Mouse (Mus musculus): Measurements from ENCODE around the gene Olfr71. TPM values are rescaled to one million over a fixed set of nuclear protein-coding genes. Genes with fewer than 3 reads are reported as not detected.

Olfr71 gene
- polyA plus RNA-seq, 1 experiment, result not detected

DNA sequence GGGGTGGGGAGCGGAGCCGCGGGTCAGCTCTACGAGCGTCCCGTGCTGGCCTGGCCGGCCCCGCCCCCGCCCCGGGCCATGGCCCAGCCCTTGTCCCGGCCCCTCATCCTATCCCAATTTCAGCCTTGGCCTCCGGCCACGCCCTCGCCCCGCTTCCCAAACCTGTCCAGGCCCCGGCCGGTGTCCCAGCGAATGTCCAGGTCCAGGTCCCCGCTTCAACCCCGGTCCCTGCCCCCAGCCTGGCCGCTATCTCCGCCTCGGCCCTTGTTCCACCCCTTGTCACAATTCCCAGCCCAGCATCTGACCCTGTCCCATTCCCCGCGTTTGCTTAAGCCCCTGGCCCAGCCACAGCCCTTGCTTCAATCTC is 40.6 kb downstream of the Olfr71 start:
- Histone ChIP-seq H3K27me3 (ENCODE audit: control insufficient read depth, insufficient read depth, insufficient read length) (peaks cover 19% of the 10 kb centered on the region), H3K4me3 (ENCODE audit: insufficient read depth, poor library complexity, severe bottlenecking) (peak overlapping the region; percentile 38), H3ac (ENCODE audit: control insufficient read depth, insufficient read length, low read depth) (peak overlapping the region; percentile 71), H3K79me3 (ENCODE audit: low read depth) (no peaks in the 10 kb centered on the region), H3K36me3 (ENCODE audit: control insufficient read depth, insufficient read depth) (no peaks in the 10 kb centered on the region), H3K79me2 (ENCODE audit: control insufficient read depth, insufficient read depth) (no peaks in the 10 kb centered on the region)
- no peak for TF ChIP-seq FOSL1 (IDR thresholded peaks at IDR 0.05; ENCODE audit: insufficient read depth, low read length, poor library complexity, severe bottlenecking)
- TF ChIP-seq USF1 (IDR thresholded peaks at IDR 0.05; ENCODE audit: low read depth), result no peak
- no peak for TF ChIP-seq CEBPB (IDR thresholded peaks at IDR 0.05; ENCODE audit: low read depth)
- TF ChIP-seq MAX (IDR thresholded peaks at IDR 0.05), result no peak
- no peak for TF ChIP-seq MYOG (IDR thresholded peaks at IDR 0.05; ENCODE audit: control insufficient read depth, extremely low read depth, insufficient read length)
- no peak for TF ChIP-seq MYOD1 (IDR thresholded peaks at IDR 0.05; ENCODE audit: control insufficient read depth, insufficient read length, low read depth)
- no peak for TF ChIP-seq CTCF (IDR thresholded peaks at IDR 0.05; ENCODE audit: control insufficient read depth, insufficient read depth, insufficient read length)

DNA sequence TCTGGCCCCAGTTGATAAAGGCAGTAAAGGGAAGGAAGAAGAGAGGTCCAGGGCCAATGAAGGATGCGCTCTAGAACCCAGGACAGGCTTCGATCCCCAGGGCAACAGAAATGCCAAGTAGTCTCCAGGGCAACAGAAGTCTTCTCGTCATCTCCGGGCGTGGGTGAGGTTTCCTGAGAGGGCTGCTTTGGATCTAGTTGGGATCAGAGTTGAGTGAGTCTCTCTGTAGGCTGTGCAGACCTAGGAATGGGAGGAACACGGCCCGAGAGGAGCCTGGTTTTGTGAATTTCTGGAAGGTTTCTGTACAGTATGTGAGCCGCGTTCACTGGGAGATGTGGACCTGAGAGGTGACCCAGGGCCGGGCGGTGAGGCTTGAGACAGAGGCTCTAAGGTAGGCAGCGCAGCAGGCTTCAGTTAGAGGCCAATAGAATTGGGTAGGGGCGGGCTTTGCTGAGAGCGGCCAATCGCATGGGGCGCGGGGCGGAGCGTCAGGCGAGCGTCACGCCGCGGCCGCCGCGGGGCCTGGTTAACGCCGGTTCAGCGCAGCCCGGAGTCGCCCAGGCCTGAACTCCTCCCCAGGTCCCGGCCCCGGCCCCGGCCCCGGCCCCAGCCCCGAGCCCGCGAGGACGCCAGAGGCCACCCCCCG is 41.1 kb downstream of the Olfr71 start, which contains the start of the genes Tmem8b and Fam221b:
Gene Tmem8b (plus strand): TSS at position 190 of the 646 bp plus-strand sequence.
Gene Fam221b (minus strand): TSS at position 364 of the 646 bp plus-strand sequence.
- no peaks in the 10 kb centered on the region for H3K79me2 ChIP-seq (ENCODE audit: control insufficient read depth, insufficient read depth)
- peaks cover 19% of the 10 kb centered on the region for H3K27me3 ChIP-seq (ENCODE audit: control insufficient read depth, insufficient read depth, insufficient read length)
- TF ChIP-seq CEBPB (IDR thresholded peaks at IDR 0.05; ENCODE audit: low read depth), result no peak
- no peak for TF ChIP-seq USF1 (IDR thresholded peaks at IDR 0.05; ENCODE audit: low read depth)
- no peak for TF ChIP-seq MAX (IDR thresholded peaks at IDR 0.05)
- no peak for TF ChIP-seq MYOG (IDR thresholded peaks at IDR 0.05; ENCODE audit: control insufficient read depth, extremely low read depth, insufficient read length)
- TF ChIP-seq MYOD1 (IDR thresholded peaks at IDR 0.05; ENCODE audit: control insufficient read depth, insufficient read length, low read depth), result no peak
- TF ChIP-seq FOSL1 (IDR thresholded peaks at IDR 0.05; ENCODE audit: insufficient read depth, low read length, poor library complexity, severe bottlenecking), result no peak
- no peak for TF ChIP-seq CTCF (IDR thresholded peaks at IDR 0.05; ENCODE audit: control insufficient read depth, insufficient read depth, insufficient read length)
- peak within 1 kb of the TSS; percentile 38 for H3K4me3 ChIP-seq (ENCODE audit: insufficient read depth, poor library complexity, severe bottlenecking)
- H3K36me3 ChIP-seq (ENCODE audit: control insufficient read depth, insufficient read depth), result no peaks in the 10 kb centered on the region
- peak within 1 kb of the TSS; percentile 71 for H3ac ChIP-seq (ENCODE audit: control insufficient read depth, insufficient read length, low read depth)
- H3K79me3 ChIP-seq (ENCODE audit: low read depth), result no peaks in the 10 kb centered on the region

DNA sequence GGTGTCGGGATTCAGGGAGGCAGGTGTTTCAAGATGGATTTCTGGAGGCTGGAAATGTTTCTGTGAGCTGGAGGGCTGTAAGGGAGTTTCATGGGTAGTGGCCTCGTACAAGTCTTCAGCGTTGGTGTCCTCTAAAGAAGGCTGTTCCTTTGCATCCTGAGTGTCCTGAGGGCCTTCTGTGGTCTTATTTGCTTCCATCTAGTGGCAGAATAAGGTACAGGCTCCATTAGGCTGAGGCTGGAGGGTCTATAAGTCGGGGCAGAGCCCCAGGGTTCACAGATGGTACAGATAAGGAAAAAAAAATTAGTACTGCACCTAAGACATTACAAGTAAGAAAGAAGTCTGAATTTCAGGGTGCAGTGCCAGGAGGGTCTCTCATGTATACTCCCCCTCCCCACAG is 43.6 kb downstream of the Olfr71 start:
- no peak for TF ChIP-seq MYOD1 (IDR thresholded peaks at IDR 0.05; ENCODE audit: control insufficient read depth, insufficient read length, low read depth)
- no peak for TF ChIP-seq CTCF (IDR thresholded peaks at IDR 0.05; ENCODE audit: control insufficient read depth, insufficient read depth, insufficient read length)
- Histone ChIP-seq H3ac (ENCODE audit: control insufficient read depth, insufficient read length, low read depth) (no peak overlapping the region), H3K79me3 (ENCODE audit: low read depth) (no peaks in the 10 kb centered on the region)

DNA sequence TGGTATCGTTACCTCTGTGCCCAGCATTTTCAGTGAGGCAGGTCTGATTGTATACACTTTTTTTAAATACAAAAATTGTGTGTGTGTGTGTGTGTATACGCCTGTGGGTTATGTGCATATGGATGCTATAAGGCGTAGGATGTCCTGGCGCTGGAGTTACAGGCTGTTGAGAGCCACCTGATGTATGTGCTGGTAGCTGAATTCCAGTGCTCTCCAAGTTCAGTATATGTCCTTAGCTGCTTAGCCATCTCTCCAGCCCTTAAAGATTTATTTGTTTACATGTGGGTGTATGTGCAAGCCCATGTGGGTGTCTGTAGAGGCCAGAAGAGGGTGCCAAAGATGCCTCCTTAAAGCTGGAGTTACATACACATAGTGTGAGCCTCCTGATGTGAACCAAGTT is 52.9 kb downstream of the Olfr71 start:
- no peaks in the 10 kb centered on the region for H3K79me2 ChIP-seq (ENCODE audit: control insufficient read depth, insufficient read depth)
- H3ac ChIP-seq (ENCODE audit: control insufficient read depth, insufficient read length, low read depth), result no peak overlapping the region
- H3K36me3 ChIP-seq (ENCODE audit: control insufficient read depth, insufficient read depth), result no peaks in the 10 kb centered on the region
- no peaks in the 10 kb centered on the region for H3K79me3 ChIP-seq (ENCODE audit: low read depth)
- H3K27me3 ChIP-seq (ENCODE audit: control insufficient read depth, insufficient read depth, insufficient read length), result peaks cover 28% of the 10 kb centered on the region
- H3K4me3 ChIP-seq (ENCODE audit: insufficient read depth, poor library complexity, severe bottlenecking), result no peak overlapping the region
- TF ChIP-seq USF1 (IDR thresholded peaks at IDR 0.05; ENCODE audit: low read depth), result no peak
- TF ChIP-seq MAX (IDR thresholded peaks at IDR 0.05), result no peak
- no peak for TF ChIP-seq MYOG (IDR thresholded peaks at IDR 0.05; ENCODE audit: control insufficient read depth, extremely low read depth, insufficient read length)
- no peak for TF ChIP-seq MYOD1 (IDR thresholded peaks at IDR 0.05; ENCODE audit: control insufficient read depth, insufficient read length, low read depth)
- no peak for TF ChIP-seq CEBPB (IDR thresholded peaks at IDR 0.05; ENCODE audit: low read depth)
- no peak for TF ChIP-seq FOSL1 (IDR thresholded peaks at IDR 0.05; ENCODE audit: insufficient read depth, low read length, poor library complexity, severe bottlenecking)
- TF ChIP-seq CTCF (IDR thresholded peaks at IDR 0.05; ENCODE audit: control insufficient read depth, insufficient read depth, insufficient read length), result no peak

More for the DNA sequence above, 43.6 kb downstream of the Olfr71 start:
- Histone ChIP-seq H3K36me3 (ENCODE audit: control insufficient read depth, insufficient read depth) (no peaks in the 10 kb centered on the region), H3K27me3 (ENCODE audit: control insufficient read depth, insufficient read depth, insufficient read length) (peaks cover 38% of the 10 kb centered on the region), H3K4me3 (ENCODE audit: insufficient read depth, poor library complexity, severe bottlenecking) (no peak overlapping the region), H3K79me2 (ENCODE audit: control insufficient read depth, insufficient read depth) (no peaks in the 10 kb centered on the region)

DNA sequence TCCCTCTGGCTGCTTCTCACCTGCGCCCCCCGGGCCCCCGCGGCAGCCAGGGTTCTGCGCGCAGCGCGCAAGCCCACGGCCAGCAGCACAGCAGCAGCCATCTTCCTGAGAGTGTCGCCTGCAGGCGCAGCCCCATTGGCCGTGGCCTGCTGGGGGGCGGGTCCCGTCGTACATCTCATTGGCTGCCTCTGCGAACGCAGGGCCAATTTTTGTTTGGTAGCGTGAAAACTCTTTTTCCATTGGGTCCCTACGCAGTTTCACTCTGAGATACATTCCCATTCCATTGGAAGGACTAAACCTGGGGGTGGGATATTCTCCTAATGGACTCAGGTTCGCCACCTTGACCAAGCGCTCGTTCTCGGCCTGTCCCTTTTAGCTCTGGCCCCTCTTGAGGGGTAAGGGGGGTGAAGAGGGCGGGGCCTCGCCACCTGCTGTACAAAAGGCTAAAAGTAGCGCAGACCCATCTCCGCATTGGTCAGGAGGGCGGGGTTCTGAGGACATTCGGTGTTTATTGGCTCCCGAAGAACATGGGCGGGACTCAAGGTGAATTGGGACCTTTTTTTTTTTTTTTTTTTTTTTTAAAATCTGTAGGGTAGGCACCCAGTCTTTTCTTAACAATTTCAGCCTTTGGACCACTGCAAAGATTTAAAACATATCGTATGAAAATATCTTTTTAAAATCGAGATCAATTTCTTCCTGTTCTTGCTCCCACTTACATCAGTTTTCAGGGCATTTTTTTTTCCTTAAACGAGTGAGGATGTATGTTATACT is 53.5 kb downstream of the Olfr71 start, which contains the start of gene Hint2:
Gene Hint2 (minus strand): TSS at position 128 of the 771 bp plus-strand sequence.
- H3K4me3 ChIP-seq (ENCODE audit: insufficient read depth, poor library complexity, severe bottlenecking), result peak within 1 kb of the TSS; percentile 49
- TF ChIP-seq MYOD1 (IDR thresholded peaks at IDR 0.05; ENCODE audit: control insufficient read depth, insufficient read length, low read depth) (no peak), USF1 (IDR thresholded peaks at IDR 0.05; ENCODE audit: low read depth) (no peak), CTCF (IDR thresholded peaks at IDR 0.05; ENCODE audit: control insufficient read depth, insufficient read depth, insufficient read length) (no peak), MAX (IDR thresholded peaks at IDR 0.05) (no peak), MYOG (IDR thresholded peaks at IDR 0.05; ENCODE audit: control insufficient read depth, extremely low read depth, insufficient read length) (no peak)
- H3K27me3 ChIP-seq (ENCODE audit: control insufficient read depth, insufficient read depth, insufficient read length), result peaks cover 22% of the 10 kb centered on the region
- H3K36me3 ChIP-seq (ENCODE audit: control insufficient read depth, insufficient read depth), result no peaks in the 10 kb centered on the region
- no peaks in the 10 kb centered on the region for H3K79me2 ChIP-seq (ENCODE audit: control insufficient read depth, insufficient read depth)
- H3K79me3 ChIP-seq (ENCODE audit: low read depth), result no peaks in the 10 kb centered on the region
- peak within 1 kb of the TSS; percentile 79 for H3ac ChIP-seq (ENCODE audit: control insufficient read depth, insufficient read length, low read depth)

All from C2C12 (cell line).